ENCODE assay signal across 13 mouse cellular contexts in the genomic region with DNA sequence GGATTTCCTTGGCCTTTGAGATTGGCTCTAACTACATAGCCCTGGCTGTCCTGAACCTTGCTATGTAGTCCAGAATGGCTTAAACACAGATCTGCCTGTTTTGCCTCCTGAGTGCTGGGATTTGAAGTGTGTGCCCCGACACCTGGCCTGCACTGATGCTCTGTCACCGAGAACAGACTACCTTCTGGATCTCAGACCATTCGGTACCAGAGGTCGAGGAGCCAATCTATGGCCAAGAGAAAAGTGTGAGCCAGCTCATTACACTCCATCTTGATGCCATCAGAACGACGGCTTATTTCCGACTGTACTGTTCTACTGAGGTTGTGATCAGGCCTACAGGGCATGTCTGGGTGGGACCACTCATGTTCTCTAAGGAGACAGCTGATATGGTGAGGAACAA. TPM values are rescaled to one million over a fixed set of nuclear protein-coding genes. Genes with fewer than 3 reads are reported as not detected.
DNase-seq lines count a peak whose midpoint lies in the region.
"Had no signal": no experiment of that assay in that cellular context is flagged by ENCODE, and none has a peak within 500 bp of the region (broad histone marks: within the 10 kb centered on the region; RNA-seq: fewer than 3 reads in every experiment).

No protein-coding gene starts in this region.

- intact Hi-C loops in heart, postnatal 10 days (cut with DNase I): loop anchor here (10.0 kb wide), 1 partner anchor 441 kb away; no protein-coding TSS in a partner anchor

- DNase-seq in heart, adult 11 months: peak; percentile 74
- no peak for DNase-seq in heart, postnatal 10 days
- DNase-seq: adrenal gland, adult 2 months; adrenal gland, adult 8-10 months; adrenal gland, postnatal 10 days; adrenal gland, postnatal 14 days; adrenal gland, postnatal 25 days; adrenal gland, postnatal 36 days; B cell, adult 2 months; cerebellum, adult 11 months; cerebellum, adult 11-12 months; cerebellum, adult 18-20 months; cerebellum, adult 2 months had no signal

RNA-seq across cellular contexts. Expression of gene Gpr19, which starts 32.3 kb away (rescaled TPM):
- 1 to 10 TPM; 4.3 to 4.8 TPM for total RNA-seq in heart, postnatal 10 days (2021)

RNA-seq across cellular contexts. Expression of gene Crebl2, which starts 36.2 kb away (rescaled TPM):
- total RNA-seq in heart, postnatal 10 days (2021): 1 to 10 TPM; 4.7 to 5.4 TPM

RNA-seq across cellular contexts. Expression of gene Cdkn1b, which starts 54.1 kb away (rescaled TPM):
- total RNA-seq in heart, postnatal 10 days (2021): 10 to 100 TPM; 45.1 to 53.5 TPM
